Mouse (Mus musculus) MEL (cell line): ENCODE data around the gene Pold4.

ENCODE experiments used
- CTCF ChIP-seq, 3 experiments: IDR thresholded peaks in 2 of 3; conservative IDR thresholded peaks in 1 of 3; 2 replicates each; pipeline ENCODE4 v1.5.1; 2011 to 2012; ENCODE audit warnings: low read length in 3 of 3, low read depth in 2 of 3, mild to moderate bottlenecking in 2 of 3, improper control_type of control experiment in 1 of 3, inconsistent platforms in 1 of 3, mixed read lengths in 1 of 3, moderate library complexity in 1 of 3; ENCODE audit not compliant: control insufficient read depth in 1 of 3, insufficient read depth in 1 of 3, poor library complexity in 1 of 3, severe bottlenecking in 1 of 3
- ELF1 ChIP-seq: IDR thresholded peaks from 2 replicates; pipeline ENCODE4 v1.6.1; 2014; ENCODE audit warnings: low read depth, mild to moderate bottlenecking, inconsistent platforms, low read length, improper control_type of control experiment, moderate library complexity
- ZC3H11A ChIP-seq: IDR thresholded peaks from 2 replicates; pipeline ENCODE4 v1.6.1; 2012; ENCODE audit warnings: low read depth, mild to moderate bottlenecking, inconsistent platforms, low read length, improper control_type of control experiment

- TF ChIP-seq CTCF (IDR thresholded peaks at IDR 0.05 in 2 of 3, conservative IDR thresholded peaks at IDR 0.05 in 1 of 3; ENCODE audit: control insufficient read depth in 1 of 3, insufficient read depth in 1 of 3, low read depth in 2 of 3, low read length in 3 of 3, poor library complexity in 1 of 3, severe bottlenecking in 1 of 3) (no peak), ZC3H11A (no peak), ELF1 (peak; percentile 76)
Measured at GRCm38 (mm10) chr19:4190831-4191334, 40.8 kb upstream of the Pold4 start, which contains the start of gene Tbc1d10c.
